Mouse (Mus musculus): ENCODE measurements around the gene Nup188.

Gene Nup188

GRCm38 (mm10) chr2:30389000-30389399, 102.8 kb downstream of the Nup188 start:
- DNase-seq = no peak

- DNase-seq = peak; percentile 96 to 97
These were observed 105.9 kb downstream of the Nup188 start, which contains the start of gene Dolpp1 for GRCm38 (mm10) chr2:30392114-30392576. Gene Dolpp1 (plus strand): TSS chr2:30392254.

- peak in 1 of 2 experiments; percentile 88 for DNase-seq
These were observed 106.6 kb downstream of the Nup188 start for GRCm38 (mm10) chr2:30392577-30393369.

- no peak for DNase-seq
These were observed 107.1 kb downstream of the Nup188 start for GRCm38 (mm10) chr2:30393370-30393656.

All from cerebellum, postnatal 25 days (tissue).